Mouse (Mus musculus) lung, adult 2 months (tissue): ENCODE measurements around the gene Lrrc3c.

Experiments used
- CTCF ChIP-seq: fragments of 200-500 bp; IDR thresholded peaks from 2 replicates; pipeline ENCODE4 v1.5.1; 2011; ENCODE audit warnings: mild to moderate bottlenecking, low read length, control low read depth; ENCODE audit not compliant: insufficient read depth
- POLR2A ChIP-seq: fragments of 200-500 bp; IDR thresholded peaks from 2 replicates; pipeline ENCODE4 v1.6.1; 2011; ENCODE audit warnings: low read depth, mild to moderate bottlenecking, control low read depth, low read length, borderline replicate concordance; ENCODE audit errors: extremely low read depth

GRCm38 (mm10) chr11:98550311-98550974 lies 47.6 kb upstream of the Lrrc3c start:
- TF ChIP-seq CTCF = no peak
- TF ChIP-seq POLR2A = no peak; the same call in 1 of the 2 replicates
